15 mouse cellular contexts compared by ENCODE assay signal in the genomic region with DNA sequence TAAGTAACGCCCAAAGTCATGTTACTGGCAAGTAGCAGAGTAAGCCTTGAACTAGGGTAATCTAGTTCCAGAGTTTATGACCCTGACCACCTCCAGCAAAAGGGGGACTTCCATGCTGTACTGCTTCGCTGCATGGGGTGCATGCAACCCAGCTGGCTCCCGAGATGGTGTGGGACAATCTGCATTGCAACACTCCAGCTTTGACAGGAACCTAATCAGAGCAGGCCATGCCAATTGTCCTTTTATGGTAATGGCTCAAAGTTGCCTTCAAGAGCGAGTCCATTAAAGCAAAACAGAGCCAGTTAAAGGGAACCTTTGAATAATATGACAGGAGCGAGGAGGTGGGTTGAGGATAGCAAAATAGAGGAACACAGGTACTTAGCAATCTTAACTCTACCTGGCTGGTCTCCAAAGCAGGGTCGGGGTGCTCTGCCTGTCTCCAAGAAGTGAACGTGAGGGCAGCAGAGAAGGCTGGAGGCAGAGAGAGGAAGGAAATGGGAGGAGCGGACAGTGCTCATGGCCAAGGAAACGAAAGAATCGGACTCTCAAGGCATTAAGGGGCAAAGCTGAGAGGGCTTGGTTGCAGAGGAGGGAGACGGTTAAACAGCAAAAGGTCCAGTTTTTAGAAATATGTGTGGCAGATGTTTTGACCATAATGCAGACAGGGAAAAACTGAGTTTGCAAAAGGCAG.
A peak's percentile ranks its signal among the peaks of the same experiment; 100 is the strongest.
DNase-seq lines count a peak whose midpoint lies in the region; ATAC-seq lines count a peak whose summit lies in the region.
"Had no signal": no experiment of that assay in that cellular context is flagged by ENCODE, and none has a peak within 500 bp of the region (broad histone marks: within the 10 kb centered on the region; RNA-seq: fewer than 3 reads in every experiment).

No protein-coding gene starts in this region.

- H3K4me2 ChIP-seq in heart, embryonic 13.5 days = peak overlapping the region; percentile 47
- H3K4me2 ChIP-seq: embryonic facial prominence, embryonic 15.5 days; hindbrain, embryonic 13.5 days; neural tube, embryonic 12.5 days had no signal

- no peak overlapping the region for H3K4me3 ChIP-seq in heart, embryonic 13.5 days
- H3K4me3 ChIP-seq: embryonic facial prominence, embryonic 15.5 days; hindbrain, embryonic 13.5 days; neural tube, embryonic 12.5 days had no signal

- no peaks in the 10 kb centered on the region for H3K36me3 ChIP-seq in heart, embryonic 13.5 days
- H3K36me3 ChIP-seq: embryonic facial prominence, embryonic 15.5 days; hindbrain, embryonic 13.5 days; neural tube, embryonic 12.5 days had no signal

- peak; percentile 97 for DNase-seq in heart, adult 11 months
- DNase-seq in heart, postnatal 4 days = no peak
- peak; percentile 17 to 32 for DNase-seq in lung, adult 18-20 months
- DNase-seq in skeletal muscle tissue, adult 2 months (ENCODE audit: low read depth, low spot score) = peak; percentile 18
- no peak for DNase-seq in embryo, embryonic 10.5 days (ENCODE audit: low spot score)
- no peak for DNase-seq in right cerebral cortex, adult 2 months (ENCODE audit: low spot score in 2 of 2)
- DNase-seq in thymus, postnatal 36 days = no peak
- DNase-seq: adrenal gland, postnatal 10 days; cerebellum, adult 2 months; spleen, adult 18-20 months; thymus, postnatal 14 days had no signal

- H3K9ac ChIP-seq in heart, embryonic 13.5 days = no peak overlapping the region; the same call in 1 of the 2 replicates
- H3K9ac ChIP-seq: embryonic facial prominence, embryonic 15.5 days; hindbrain, embryonic 13.5 days; neural tube, embryonic 12.5 days had no signal

- H3K27me3 ChIP-seq in heart, embryonic 13.5 days (replicated peaks) = no peaks in the 10 kb centered on the region
- H3K27me3 ChIP-seq: embryonic facial prominence, embryonic 15.5 days; hindbrain, embryonic 13.5 days; neural tube, embryonic 12.5 days had no signal

- 39% methylated on average over 11 of the region's 11 CpGs for WGBS in heart, embryonic 13.5 days

- H3K27ac ChIP-seq in heart, embryonic 13.5 days (replicated peaks) = peak overlapping the region; percentile 24
- H3K27ac ChIP-seq: embryonic facial prominence, embryonic 15.5 days; hindbrain, embryonic 13.5 days; neural tube, embryonic 12.5 days had no signal

- H3K9me3 ChIP-seq in heart, embryonic 13.5 days = 0 out of 2 replicates have a peak, but pooled peaks cover 2% of the 10 kb centered on the region
- H3K9me3 ChIP-seq: embryonic facial prominence, embryonic 15.5 days; hindbrain, embryonic 13.5 days; neural tube, embryonic 12.5 days had no signal

- ATAC-seq in heart, embryonic 13.5 days (ENCODE audit: extremely low read depth, insufficient number of reproducible peaks, low FRiP score, low TSS enrichment) = 0 out of 2 replicates have a peak, but pooled peaks have one; percentile 32

- peaks cover 28% of the 10 kb centered on the region for H3K4me1 ChIP-seq in heart, embryonic 13.5 days
- H3K4me1 ChIP-seq: embryonic facial prominence, embryonic 15.5 days; neural tube, embryonic 12.5 days had no signal

Comparison
In these comparisons a context has a peak if more than half of its experiments do, and no peak if none do; other contexts are left out.
1. DNase-seq: peak in heart, adult 11 months (single experiment), lung, adult 18-20 months (2 of 2) and skeletal muscle tissue, adult 2 months (single experiment); none in heart, postnatal 4 days (single experiment), embryo, embryonic 10.5 days (single experiment), right cerebral cortex, adult 2 months (0 of 2) and thymus, postnatal 36 days (0 of 2).